Mouse (Mus musculus) MEL (cell line): ENCODE data around the gene Bcas3. TPM values are rescaled to one million over a fixed set of nuclear protein-coding genes. Genes with fewer than 3 reads are reported as not detected.

Experiments used
- DNase-seq: peaks from one replicate; pipeline ENCODE4 v3.0.0; 2011; ENCODE audit warnings: low read depth, low spot score
- H3K27ac ChIP-seq: 2 replicates; pipeline ENCODE4 v1.5.1; 2012; ENCODE audit warnings: low read depth, mild to moderate bottlenecking, control low read depth, low read length, moderate library complexity; ENCODE audit not compliant: control insufficient read depth
- H3K27me3 ChIP-seq, 2 experiments: fragments of 150-350 bp in 1 of 2; sonication (generic) in 1 of 2; 2 replicates each; pipeline ENCODE4 v1.6.1; 2012; ENCODE audit warnings: low read length in 2 of 2, mild to moderate bottlenecking in 2 of 2, improper control_type of control experiment in 1 of 2, moderate library complexity in 1 of 2; ENCODE audit not compliant: insufficient read depth in 2 of 2, control insufficient read depth in 1 of 2
- H3K36me3 ChIP-seq, 2 experiments: 2 replicates each; pipeline ENCODE4 v1.6.1; 2012 to 2014; ENCODE audit warnings: low read length in 2 of 2, improper control_type of control experiment in 1 of 2, inconsistent platforms in 1 of 2, mild to moderate bottlenecking in 1 of 2; ENCODE audit not compliant: insufficient read depth in 2 of 2, control insufficient read depth in 1 of 2
- H3K4me1 ChIP-seq, 2 experiments: fragments of 150-350 bp in 1 of 2; sonication (generic) in 1 of 2; 2 replicates each; pipeline ENCODE4 v1.6.1; 2012; ENCODE audit warnings: low read length in 2 of 2, improper control_type of control experiment in 1 of 2, mild to moderate bottlenecking in 1 of 2; ENCODE audit not compliant: insufficient read depth in 2 of 2, control insufficient read depth in 1 of 2
- H3K4me3 ChIP-seq, 2 experiments: fragments of 150-350 bp in 1 of 2; sonication (generic) in 1 of 2; 2 replicates each; pipeline ENCODE4 v1.5.1; 2012; ENCODE audit warnings: low read depth in 2 of 2, low read length in 2 of 2, mild to moderate bottlenecking in 2 of 2, moderate library complexity in 2 of 2, control low read depth in 1 of 2, improper control_type of control experiment in 1 of 2; ENCODE audit not compliant: control insufficient read depth in 1 of 2, insufficient read depth in 1 of 2
- H3K79me2 ChIP-seq: 2 replicates; pipeline ENCODE4 v1.6.1; 2012; ENCODE audit warnings: mild to moderate bottlenecking, low read length, moderate library complexity; ENCODE audit not compliant: control insufficient read depth, poor library complexity, insufficient read depth
- H3K9ac ChIP-seq: 2 replicates; pipeline ENCODE4 v1.6.1; 2012; ENCODE audit warnings: low read depth, mild to moderate bottlenecking, control low read depth, low read length, moderate library complexity; ENCODE audit not compliant: control insufficient read depth, poor library complexity, severe bottlenecking
- H3K9me3 ChIP-seq: fragments of 150-350 bp; sonication (generic); replicated peaks from 2 replicates; pipeline ENCODE4 v1.6.1; 2012; ENCODE audit warnings: mild to moderate bottlenecking, low read length, improper control_type of control experiment, moderate library complexity; ENCODE audit not compliant: insufficient read depth
- BHLHE40 ChIP-seq: IDR thresholded peaks from 2 replicates; pipeline ENCODE4 v1.6.1; 2012; ENCODE audit warnings: low read depth, mild to moderate bottlenecking, inconsistent platforms, low read length, improper control_type of control experiment, borderline replicate concordance
- CHD2 ChIP-seq: IDR thresholded peaks from 2 replicates; pipeline ENCODE4 v1.6.1; 2011; ENCODE audit warnings: low read length, improper control_type of control experiment
- CTCF ChIP-seq, 3 experiments: IDR thresholded peaks in 2 of 3; conservative IDR thresholded peaks in 1 of 3; 2 replicates each; pipeline ENCODE4 v1.5.1; 2011 to 2012; ENCODE audit warnings: low read length in 3 of 3, low read depth in 2 of 3, mild to moderate bottlenecking in 2 of 3, improper control_type of control experiment in 1 of 3, inconsistent platforms in 1 of 3, mixed read lengths in 1 of 3, moderate library complexity in 1 of 3; ENCODE audit not compliant: control insufficient read depth in 1 of 3, insufficient read depth in 1 of 3, poor library complexity in 1 of 3, severe bottlenecking in 1 of 3
- E2F4 ChIP-seq: IDR thresholded peaks from 2 replicates; pipeline ENCODE4 v1.6.1; 2011; ENCODE audit warnings: low read depth, low read length, improper control_type of control experiment, borderline replicate concordance
- ELF1 ChIP-seq: IDR thresholded peaks from 2 replicates; pipeline ENCODE4 v1.6.1; 2014; ENCODE audit warnings: low read depth, mild to moderate bottlenecking, inconsistent platforms, low read length, improper control_type of control experiment, moderate library complexity
- ETS1 ChIP-seq: IDR thresholded peaks from 2 replicates; pipeline ENCODE4 v1.6.1; 2012; ENCODE audit warnings: low read depth, mild to moderate bottlenecking, inconsistent platforms, low read length, improper control_type of control experiment, moderate library complexity
- HCFC1 ChIP-seq: IDR thresholded peaks from 2 replicates; pipeline ENCODE4 v1.6.1; 2012; ENCODE audit warnings: low read depth, mild to moderate bottlenecking, inconsistent platforms, low read length, improper control_type of control experiment, moderate library complexity
- JUND ChIP-seq: IDR thresholded peaks from 2 replicates; pipeline ENCODE4 v1.6.1; 2011; ENCODE audit warnings: low read depth, mild to moderate bottlenecking, improper control_type of control experiment, low read length
- MAFK ChIP-seq: IDR thresholded peaks from 2 replicates; pipeline ENCODE4 v1.6.1; 2011; ENCODE audit warnings: low read depth, mild to moderate bottlenecking, low read length, improper control_type of control experiment, borderline replicate concordance
- MAX ChIP-seq: IDR thresholded peaks from 2 replicates; pipeline ENCODE4 v1.6.1; 2011; ENCODE audit warnings: low read length, improper control_type of control experiment
- MAZ ChIP-seq: IDR thresholded peaks from 2 replicates; pipeline ENCODE4 v1.6.1; 2012; ENCODE audit warnings: low read depth, mild to moderate bottlenecking, inconsistent platforms, low read length, improper control_type of control experiment
- MXI1 ChIP-seq: IDR thresholded peaks from 2 replicates; pipeline ENCODE4 v1.6.1; 2011; ENCODE audit warnings: mild to moderate bottlenecking, low read depth, low read length, improper control_type of control experiment
- MYC ChIP-seq: IDR thresholded peaks from 2 replicates; pipeline ENCODE4 v1.6.1; 2011; ENCODE audit warnings: low read depth, mild to moderate bottlenecking, low read length, improper control_type of control experiment, moderate library complexity
- NELFE ChIP-seq: IDR thresholded peaks from 2 replicates; pipeline ENCODE4 v1.6.1; 2011; ENCODE audit warnings: low read depth, low read length, improper control_type of control experiment
- NRF1 ChIP-seq: IDR thresholded peaks from 2 replicates; pipeline ENCODE4 v1.6.1; 2014; ENCODE audit warnings: low read depth, mild to moderate bottlenecking, inconsistent platforms, low read length, improper control_type of control experiment, moderate library complexity; ENCODE audit not compliant: poor library complexity, insufficient read depth, severe bottlenecking
- POLR2A ChIP-seq, 2 experiments: IDR thresholded peaks; 2 replicates each; pipeline ENCODE4 v1.6.1; 2011 to 2012; ENCODE audit warnings: low read length in 2 of 2, mild to moderate bottlenecking in 2 of 2, control low read depth in 1 of 2, improper control_type of control experiment in 1 of 2, low read depth in 1 of 2, moderate library complexity in 1 of 2; ENCODE audit not compliant: control insufficient read depth in 1 of 2, insufficient read depth in 1 of 2, poor library complexity in 1 of 2
- RCOR1 ChIP-seq: IDR thresholded peaks from 2 replicates; pipeline ENCODE4 v1.6.1; 2012; ENCODE audit warnings: low read depth, mild to moderate bottlenecking, inconsistent platforms, low read length, improper control_type of control experiment
- SIN3A ChIP-seq: IDR thresholded peaks from 2 replicates; pipeline ENCODE4 v1.6.1; 2012; ENCODE audit warnings: low read length, improper control_type of control experiment, inconsistent platforms
- SMC3 ChIP-seq: IDR thresholded peaks from 2 replicates; pipeline ENCODE4 v1.6.1; 2011; ENCODE audit warnings: low read depth, low read length, improper control_type of control experiment
- TAL1 ChIP-seq: IDR thresholded peaks from 2 replicates; pipeline ENCODE4 v1.6.1; 2012; ENCODE audit warnings: mild to moderate bottlenecking, inconsistent platforms, low read length, moderate library complexity, mixed read lengths
- TBP ChIP-seq: IDR thresholded peaks from 2 replicates; pipeline ENCODE4 v1.8.0; 2011; ENCODE audit warnings: low read depth, low read length, improper control_type of control experiment
- UBTF ChIP-seq: IDR thresholded peaks from 2 replicates; pipeline ENCODE4 v1.6.1; 2012; ENCODE audit warnings: low read depth, mild to moderate bottlenecking, inconsistent platforms, low read length, improper control_type of control experiment, moderate library complexity, borderline replicate concordance; ENCODE audit not compliant: insufficient read depth
- USF2 ChIP-seq, 2 experiments: IDR thresholded peaks; 2 replicates each; pipeline ENCODE4 v1.6.1; 2011 to 2012; ENCODE audit warnings: improper control_type of control experiment in 2 of 2, low read length in 2 of 2, borderline replicate concordance in 1 of 2, inconsistent platforms in 1 of 2, low read depth in 1 of 2, mild to moderate bottlenecking in 1 of 2; ENCODE audit not compliant: insufficient read depth in 1 of 2
- ZC3H11A ChIP-seq: IDR thresholded peaks from 2 replicates; pipeline ENCODE4 v1.6.1; 2012; ENCODE audit warnings: low read depth, mild to moderate bottlenecking, inconsistent platforms, low read length, improper control_type of control experiment
- ZKSCAN1 ChIP-seq: IDR thresholded peaks from 2 replicates; pipeline ENCODE4 v1.6.1; 2012; ENCODE audit warnings: low read depth, mild to moderate bottlenecking, inconsistent platforms, low read length, improper control_type of control experiment, moderate library complexity
- ZNF384 ChIP-seq: IDR thresholded peaks from 2 replicates; pipeline ENCODE4 v1.6.1; 2012; ENCODE audit warnings: low read depth, mild to moderate bottlenecking, inconsistent platforms, low read length, improper control_type of control experiment
- polyA plus RNA-seq, 2 experiments: library from polyadenylated mRNA; stranded (reverse) in 1 of 2; unstranded in 1 of 2; fragments of >175 nt in 1 of 2; fragments of >200 nt in 1 of 2; gene quantifications; 2 replicates each; pipeline versions ENCODE4 v1.2.1 to v1.2.4; 2012; ENCODE audit warnings: low replicate concordance in 2 of 2, low read depth in 1 of 2; ENCODE audit not compliant: insufficient read length in 2 of 2, insufficient read depth in 1 of 2, missing spikeins in 1 of 2
- total RNA-seq: library from RNA; depleted of rRNA; stranded (reverse); fragments of 300-350 nt; gene quantifications from 2 replicates; pipeline ENCODE4 v1.2.3, GENCODE M21; 2012

Gene Bcas3
- total and polyA plus RNA-seq, 3 experiments = 8.6 to 14.7 TPM; not detected in 1

GRCm38 (mm10) chr11:85628303-85629063 is 275.5 kb downstream of the Bcas3 start (continued):
- TF ChIP-seq JUND (no peak), RCOR1 (peak; percentile 64), MAZ (no peak), TAL1 (peak; percentile 67), UBTF (no peak), MYC (no peak), POLR2A (IDR thresholded peaks at IDR 0.05; ENCODE audit: control insufficient read depth in 1 of 2, insufficient read depth in 1 of 2, low read depth in 1 of 2, low read length in 2 of 2, poor library complexity in 1 of 2) (no peak), SMC3 (0 out of 2 replicates have a peak, but pooled peaks have one; percentile 1), ZKSCAN1 (no peak), TBP (no peak), MXI1 (no peak), BHLHE40 (no peak), SIN3A (no peak; the same call in 1 of the 2 replicates), E2F4 (no peak), ETS1 (peak; percentile 91), USF2 (IDR thresholded peaks at IDR 0.05; ENCODE audit: borderline replicate concordance in 1 of 2, insufficient read depth in 1 of 2, low read depth in 1 of 2, low read length in 2 of 2) (no peak)

GRCm38 (mm10) chr11:85632568-85632981 is 279.6 kb downstream of the Bcas3 start:
- TF ChIP-seq MAZ (no peak), ZC3H11A (no peak), CTCF (IDR thresholded peaks at IDR 0.05 in 2 of 3, conservative IDR thresholded peaks at IDR 0.05 in 1 of 3; ENCODE audit: control insufficient read depth in 1 of 3, insufficient read depth in 1 of 3, low read depth in 2 of 3, low read length in 3 of 3, poor library complexity in 1 of 3, severe bottlenecking in 1 of 3) (no peak), ETS1 (no peak), TAL1 (no peak), SMC3 (no peak), RCOR1 (no peak), HCFC1 (no peak), ELF1 (no peak), TBP (no peak), NRF1 (no peak), CHD2 (no peak), MAFK (no peak), BHLHE40 (no peak), JUND (no peak), NELFE (no peak), MAX (no peak), SIN3A (no peak), ZNF384 (no peak)
- Histone ChIP-seq H3K27ac (no peak overlapping the region), H3K4me3 (no peak overlapping the region), H3K9me3 (no peaks in the 10 kb centered on the region), H3K79me2 (no peaks in the 10 kb centered on the region), H3K9ac (no peak overlapping the region), H3K36me3 (peaks cover 0 to 16% of the 10 kb centered on the region in 2 experiments; a peak in 2 of 4 replicates), H3K27me3 (no peaks in the 10 kb centered on the region), H3K4me1 (peaks cover 13% of the 10 kb centered on the region in 2 experiments)
- DNase-seq = no peak
